ENCODE assay signal across 15 mouse cellular contexts in genomic region chr17:68071472-68071871, GRCm38 (mm10).
DNase-seq lines count a peak whose midpoint lies in the region; ATAC-seq and TF ChIP-seq lines count a peak whose summit lies in the region.
"Had no signal": no experiment of that assay in that cellular context is flagged by ENCODE, and none has a peak within 500 bp of the region (broad histone marks: within the 10 kb centered on the region; RNA-seq: fewer than 3 reads in every experiment).

No protein-coding gene starts in this region.

- H3K9ac ChIP-seq in kidney, embryonic 16.5 days (replicated peaks; ENCODE audit: low read length) = no peak overlapping the region
- no peak overlapping the region for H3K9ac ChIP-seq in intestine, embryonic 16.5 days (ENCODE audit: low read depth, low read length)

- DNase-seq in kidney, adult 9 months = no peak
- no peak for DNase-seq in Patski (ENCODE audit: low read depth, low spot score)
- peak; percentile 22 for DNase-seq in embryo, embryonic 11.5 days (ENCODE audit: low read depth, low spot score)
- no peak for DNase-seq in thymus, postnatal 0 days (ENCODE audit: low spot score)
- no peak for DNase-seq in frontal cortex, postnatal 25 days (ENCODE audit: low spot score in 2 of 2)
- DNase-seq in cerebellum, postnatal 10 days = no peak
- DNase-seq: cerebellum, adult 2 months; heart, adult 11 months; heart, postnatal 10 days; kidney, adult 11 months; layer of hippocampus, adult 9-11 months; liver had no signal

- no peak overlapping the region for H3K27ac ChIP-seq in kidney, embryonic 16.5 days (ENCODE audit: low read length)
- H3K27ac ChIP-seq in intestine, embryonic 16.5 days (ENCODE audit: low read length) = no peak overlapping the region

- 5% methylated on average over 4 of the region's 4 CpGs for WGBS in kidney, embryonic 16.5 days
- WGBS in intestine, embryonic 16.5 days = 10% methylated on average over 4 of the region's 4 CpGs

- H3K36me3 ChIP-seq in kidney, embryonic 16.5 days (ENCODE audit: insufficient read depth, low read length) = no peaks in the 10 kb centered on the region
- H3K36me3 ChIP-seq in intestine, embryonic 16.5 days (ENCODE audit: control insufficient read depth, insufficient read depth, low read length) = no peaks in the 10 kb centered on the region

- in situ Hi-C loops in Patski (cut with MboI; ENCODE audit: low pct_unique_long_range_greater_than_20kb) = no loop called here

- H3K9me3 ChIP-seq in kidney, embryonic 16.5 days (ENCODE audit: low read length) = no peaks in the 10 kb centered on the region
- no peaks in the 10 kb centered on the region for H3K9me3 ChIP-seq in intestine, embryonic 16.5 days (ENCODE audit: control insufficient read depth, low read length)

- POLR2A ChIA-PET in Patski (lab: Charles Lee) = interaction anchor here (0.6 kb wide), 1 partner anchor 203 kb away, joined by 3 read pairs; no protein-coding TSS in a partner anchor

- no peak overlapping the region for H3K4me3 ChIP-seq in kidney, embryonic 16.5 days (ENCODE audit: low read length)
- no peak overlapping the region for H3K4me3 ChIP-seq in intestine, embryonic 16.5 days (ENCODE audit: low read length)

- no peak for TF ChIP-seq CTCF in Patski (IDR thresholded peaks at IDR 0.05)

- peak; percentile 84 for ATAC-seq in kidney, embryonic 16.5 days (ENCODE audit: low FRiP score, low TSS enrichment)
- ATAC-seq in Patski = peak; percentile 44
- peak; percentile 43 for ATAC-seq in intestine, embryonic 16.5 days
- ATAC-seq: activated CD4-positive, CD25-positive, alpha-beta regulatory T cell, adult 4 months had no signal

- no peak overlapping the region for H3K4me2 ChIP-seq in kidney, embryonic 16.5 days (replicated peaks; ENCODE audit: low read depth, low read length)
- no peak overlapping the region for H3K4me2 ChIP-seq in intestine, embryonic 16.5 days (ENCODE audit: low read depth, low read length)

- CTCF ChIA-PET in Patski (lab: Charles Lee) = no interaction called here

- 0 out of 2 replicates have a peak, but pooled peaks cover 9% of the 10 kb centered on the region for H3K4me1 ChIP-seq in kidney, embryonic 16.5 days (ENCODE audit: insufficient read depth, low read length)
- H3K4me1 ChIP-seq in intestine, embryonic 16.5 days (ENCODE audit: control insufficient read depth, insufficient read depth, low read length) = 0 out of 2 replicates have a peak, but pooled peaks cover 4% of the 10 kb centered on the region

- H3K27me3 ChIP-seq in kidney, embryonic 16.5 days (ENCODE audit: insufficient read depth, low read length) = no peaks in the 10 kb centered on the region; the same call in 1 of the 2 replicates
- H3K27me3 ChIP-seq in Patski = no peaks in the 10 kb centered on the region
- no peaks in the 10 kb centered on the region for H3K27me3 ChIP-seq in intestine, embryonic 16.5 days (replicated peaks; ENCODE audit: control insufficient read depth, insufficient read depth, low read length)
